Mouse (Mus musculus) neural tube, embryonic 12.5 days (tissue): ENCODE results near the gene 4930502E18Rik. TPM values are rescaled to one million over a fixed set of nuclear protein-coding genes. Genes with fewer than 3 reads are reported as not detected.
A peak's percentile ranks its signal among the peaks of the same experiment; 100 is the strongest.
"Not testable (repeated sequence)": the region's sequence is repeated elsewhere in the genome, so short reads cannot be mapped to it uniquely, and the experiment has no call there.

Source experiments
- ATAC-seq: fragments of 200-750 bp; cut with Nextera tagmentation; 2 replicates; pipeline ENCODE4 v1.8.0; 2017; ENCODE audit warnings: low read depth, mild to moderate bottlenecking, moderate TSS enrichment, moderate library complexity; ENCODE audit not compliant: low FRiP score
- H3K27ac ChIP-seq: fragments of 300-500 bp; sonication (generic); 2 replicates; pipeline ENCODE4 v1.5.1; 2016
- H3K27me3 ChIP-seq: fragments of 300-500 bp; sonication (generic); replicated peaks from 2 replicates; pipeline ENCODE4 v1.6.1; 2016; ENCODE audit warnings: mild to moderate bottlenecking
- H3K36me3 ChIP-seq: fragments of 300-500 bp; sonication (generic); 2 replicates; pipeline ENCODE4 v1.6.1; 2016; ENCODE audit warnings: mild to moderate bottlenecking
- H3K4me1 ChIP-seq: fragments of 300-500 bp; sonication (generic); 2 replicates; pipeline ENCODE4 v1.6.1; 2016
- H3K4me2 ChIP-seq: fragments of 300-500 bp; sonication (generic); replicated peaks from 2 replicates; pipeline ENCODE4 v1.6.1; 2016; ENCODE audit warnings: mild to moderate bottlenecking
- H3K4me3 ChIP-seq: fragments of 300-500 bp; sonication (generic); 2 replicates; pipeline ENCODE4 v1.5.1; 2016
- H3K9ac ChIP-seq: fragments of 300-500 bp; sonication (generic); 2 replicates; pipeline ENCODE4 v1.6.1; 2016; ENCODE audit warnings: mild to moderate bottlenecking
- H3K9me3 ChIP-seq: fragments of 300-500 bp; sonication (generic); 2 replicates; pipeline ENCODE4 v1.6.1; 2016; ENCODE audit warnings: mild to moderate bottlenecking
- WGBS: fragments of 180-500 bp; shearing (Covaris S2); methylation state at CpG from one replicate; pipeline ENCODE4 v1.1.7; 2016; 5-methylcytosine and 5-hydroxymethylcytosine counted together
- polyA plus RNA-seq: library from polyadenylated mRNA; unstranded; fragments of >200 nt; fragmentation: Nextera tagmentation; extraction: Ambion mirVana; gene quantifications from 2 replicates; pipeline ENCODE4 v1.2.1, GENCODE M21; 2016

Gene 4930502E18Rik
- 0.18 and 0.35 TPM in 2 replicates for polyA plus RNA-seq

GRCm38 (mm10) chrX:53724596-53724995, at the start of gene 4930502E18Rik:
4930502E18Rik (plus strand) TSS chrX:53724826.
- Histone ChIP-seq H3K9me3 (no peaks in the 10 kb centered on the region), H3K9ac (no peak within 1 kb of the TSS), H3K4me2 (no peak within 1 kb of the TSS), H3K27ac (no peak within 1 kb of the TSS), H3K4me1 (no peaks in the 10 kb centered on the region), H3K27me3 (no peaks in the 10 kb centered on the region), H3K4me3 (no peak within 1 kb of the TSS), H3K36me3 (no peaks in the 10 kb centered on the region)
- 81% methylated on average over 11 of the region's 11 CpGs for WGBS
- ATAC-seq = no peak

GRCm38 (mm10) chrX:53676943-53677342, 47.7 kb upstream of the 4930502E18Rik start:
- H3K36me3 ChIP-seq, H3K9me3 ChIP-seq, H3K4me1 ChIP-seq, H3K27ac ChIP-seq, ATAC-seq, H3K4me2 ChIP-seq, H3K4me3 ChIP-seq, H3K27me3 ChIP-seq, H3K9ac ChIP-seq: not testable (repeated sequence)
- WGBS = 5% methylated on average over 1 of the region's 2 CpGs

DNA sequence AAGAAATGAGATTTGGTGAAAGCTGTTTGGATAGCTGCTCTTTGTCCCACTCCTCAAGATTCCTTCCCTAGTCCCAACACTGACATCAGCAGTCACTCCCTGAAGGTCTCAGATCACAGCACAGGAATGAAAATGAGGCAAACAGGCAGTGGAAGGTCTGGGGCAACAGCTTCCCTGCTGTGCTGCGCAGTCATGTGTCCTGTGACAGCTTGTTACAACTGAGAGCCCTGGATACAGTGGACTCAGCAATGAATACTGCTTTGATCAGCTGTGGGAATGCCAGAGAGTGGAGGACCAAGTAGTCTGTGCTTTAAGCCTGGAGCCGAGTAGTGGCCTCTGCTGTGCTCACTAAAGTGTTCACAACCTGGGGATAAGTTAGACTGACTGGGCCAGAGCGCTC, 42.0 kb upstream of the 4930502E18Rik start:
- ATAC-seq, H3K4me2 ChIP-seq, H3K9ac ChIP-seq, H3K9me3 ChIP-seq, H3K4me3 ChIP-seq, H3K4me1 ChIP-seq, H3K27ac ChIP-seq, H3K27me3 ChIP-seq, H3K36me3 ChIP-seq: not testable (repeated sequence)
- 73% methylated on average over 3 of the region's 3 CpGs for WGBS

- not testable (repeated sequence) for H3K4me3 ChIP-seq, H3K9ac ChIP-seq, H3K4me1 ChIP-seq, H3K27ac ChIP-seq, H3K4me2 ChIP-seq, H3K9me3 ChIP-seq, ATAC-seq, H3K36me3 ChIP-seq, H3K27me3 ChIP-seq
- 85% methylated on average over 2 of the region's 4 CpGs for WGBS
Observed at GRCm38 (mm10) chrX:53684676-53685075, 40.0 kb upstream of the 4930502E18Rik start.

GRCm38 (mm10) chrX:53692065-53692464, 32.6 kb upstream of the 4930502E18Rik start:
- 66% methylated on average over 2 of the region's 2 CpGs for WGBS
- no peak overlapping the region for H3K4me3 ChIP-seq
- H3K9me3 ChIP-seq = no peaks in the 10 kb centered on the region
- H3K4me2 ChIP-seq = no peak overlapping the region
- no peaks in the 10 kb centered on the region for H3K27me3 ChIP-seq
- no peak overlapping the region for H3K9ac ChIP-seq
- H3K4me1 ChIP-seq = no peaks in the 10 kb centered on the region
- ATAC-seq = no peak
- H3K36me3 ChIP-seq = no peaks in the 10 kb centered on the region
- H3K27ac ChIP-seq = no peak overlapping the region

- Histone ChIP-seq H3K9me3 (no peaks in the 10 kb centered on the region), H3K4me2 (no peak overlapping the region), H3K4me3 (no peak overlapping the region), H3K27me3 (no peaks in the 10 kb centered on the region), H3K9ac (no peak overlapping the region), H3K4me1 (no peaks in the 10 kb centered on the region), H3K36me3 (no peaks in the 10 kb centered on the region), H3K27ac (no peak overlapping the region)
- WGBS = 71% methylated on average over 2 of the region's 2 CpGs
- ATAC-seq = no peak
Observed at GRCm38 (mm10) chrX:53693141-53693540, 31.5 kb upstream of the 4930502E18Rik start.

- H3K4me1 ChIP-seq = no peaks in the 10 kb centered on the region
- no peak overlapping the region for H3K4me3 ChIP-seq
- no peak for ATAC-seq
- H3K27me3 ChIP-seq = no peaks in the 10 kb centered on the region
- H3K36me3 ChIP-seq = no peaks in the 10 kb centered on the region
- H3K4me2 ChIP-seq = no peak overlapping the region
- H3K27ac ChIP-seq = no peak overlapping the region
- H3K9ac ChIP-seq = no peak overlapping the region
- no peaks in the 10 kb centered on the region for H3K9me3 ChIP-seq
- WGBS = 82% methylated on average over 9 of the region's 9 CpGs
Observed at GRCm38 (mm10) chrX:53694008-53694777, 30.4 kb upstream of the 4930502E18Rik start.

- Histone ChIP-seq H3K9me3 (no peaks in the 10 kb centered on the region), H3K27ac (no peak overlapping the region), H3K4me2 (no peak overlapping the region), H3K27me3 (no peaks in the 10 kb centered on the region), H3K36me3 (no peaks in the 10 kb centered on the region), H3K9ac (no peak overlapping the region), H3K4me3 (no peak overlapping the region), H3K4me1 (no peaks in the 10 kb centered on the region)
- no peak for ATAC-seq
- WGBS = 89% methylated on average over 2 of the region's 2 CpGs
Observed at GRCm38 (mm10) chrX:53699225-53699624, 25.4 kb upstream of the 4930502E18Rik start.

- H3K4me1 ChIP-seq = no peaks in the 10 kb centered on the region
- 70% methylated on average over 3 of the region's 3 CpGs for WGBS
- H3K36me3 ChIP-seq = no peaks in the 10 kb centered on the region
- no peaks in the 10 kb centered on the region for H3K9me3 ChIP-seq
- no peak overlapping the region for H3K27ac ChIP-seq
- no peak overlapping the region for H3K4me3 ChIP-seq
- no peaks in the 10 kb centered on the region for H3K27me3 ChIP-seq
- ATAC-seq = no peak
- no peak overlapping the region for H3K4me2 ChIP-seq
- no peak overlapping the region for H3K9ac ChIP-seq
Observed at GRCm38 (mm10) chrX:53702673-53703072, 22.0 kb upstream of the 4930502E18Rik start.

DNA sequence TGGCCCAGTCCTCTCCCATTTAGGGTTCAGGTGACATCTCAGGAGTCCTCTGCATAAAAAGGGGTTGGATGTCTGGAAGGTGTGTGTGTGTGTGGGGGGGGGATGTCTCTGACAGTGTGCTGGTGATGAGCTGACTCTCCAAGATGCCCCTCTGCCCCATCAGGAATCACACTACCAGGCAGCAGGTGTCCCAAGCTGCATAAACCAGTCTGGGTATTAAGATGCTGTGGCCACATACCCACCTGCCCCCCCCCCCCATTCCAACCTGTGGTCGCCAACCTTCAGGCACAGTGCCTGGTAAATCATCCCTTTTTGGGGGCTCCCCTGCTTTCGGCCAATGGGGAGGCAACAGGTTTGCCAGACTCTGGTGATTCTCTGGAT, 8.7 kb upstream of the 4930502E18Rik start:
- H3K4me3 ChIP-seq = peak overlapping the region; percentile 23; the same call in 1 of the 2 replicates
- peak; percentile 45; the same call in 1 of the 2 replicates for ATAC-seq
- H3K9ac ChIP-seq = no peak overlapping the region

DNA sequence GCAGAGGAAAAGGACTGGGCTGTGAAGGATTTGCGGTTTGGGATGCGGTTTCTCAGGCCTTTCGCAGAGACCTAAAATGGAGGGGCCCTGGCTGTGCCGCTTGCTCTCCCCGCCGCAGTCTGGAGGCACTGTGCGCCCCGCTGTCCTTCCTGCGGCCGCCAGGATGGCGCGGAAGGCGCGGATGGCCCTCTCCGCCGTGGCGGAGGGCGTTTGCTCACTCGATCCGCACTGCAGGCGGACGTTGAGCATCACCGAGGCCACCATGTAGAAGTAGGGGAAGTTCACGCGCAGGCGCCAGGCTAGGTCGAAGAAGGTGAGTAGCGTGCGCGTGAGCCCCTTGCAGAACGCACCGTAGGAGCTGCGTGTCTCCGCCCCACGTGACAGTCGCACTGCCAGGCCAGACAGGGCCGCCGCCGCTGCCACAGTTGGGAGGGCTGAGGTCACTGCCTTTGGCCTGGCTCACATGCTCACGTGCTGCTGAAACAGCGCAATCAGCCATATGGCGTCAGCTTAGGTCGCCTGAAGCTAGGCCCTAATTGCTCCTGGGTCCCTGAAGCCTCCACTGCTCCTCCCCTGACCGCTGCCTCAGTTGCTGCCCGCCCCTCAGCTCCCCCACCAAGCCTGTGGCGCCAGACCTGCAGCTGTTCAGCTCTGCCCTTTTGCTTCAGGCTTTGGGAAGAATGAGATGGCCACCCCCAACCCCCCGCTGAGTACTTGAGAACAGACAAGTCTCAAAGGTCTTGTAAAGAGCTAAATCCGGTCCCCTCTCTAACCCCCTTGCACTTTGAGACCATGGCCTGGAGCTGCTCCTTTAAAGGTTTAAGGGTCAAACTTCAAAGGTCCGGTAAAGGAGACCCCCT, 8.1 kb upstream of the 4930502E18Rik start:
- H3K27me3 ChIP-seq = no peaks in the 10 kb centered on the region
- H3K4me2 ChIP-seq = peak overlapping the region; percentile 58
- peak; percentile 87 for ATAC-seq
- WGBS = 17% methylated on average over 49 of the region's 49 CpGs
- 0 out of 2 replicates have a peak overlapping the region, but pooled peaks have one; percentile 51 for H3K9ac ChIP-seq
- no peaks in the 10 kb centered on the region for H3K36me3 ChIP-seq
- no peak overlapping the region for H3K27ac ChIP-seq
- H3K4me1 ChIP-seq = no peaks in the 10 kb centered on the region
- H3K4me3 ChIP-seq = peak overlapping the region; percentile 23
- no peaks in the 10 kb centered on the region for H3K9me3 ChIP-seq

More for the DNA sequence above, 8.7 kb upstream of the 4930502E18Rik start:
- Histone ChIP-seq H3K36me3 (no peaks in the 10 kb centered on the region), H3K4me2 (peak overlapping the region; percentile 58), H3K9me3 (no peaks in the 10 kb centered on the region), H3K4me1 (no peaks in the 10 kb centered on the region), H3K27ac (no peak overlapping the region), H3K27me3 (no peaks in the 10 kb centered on the region)
- WGBS = 53% methylated on average over 2 of the region's 2 CpGs

DNA sequence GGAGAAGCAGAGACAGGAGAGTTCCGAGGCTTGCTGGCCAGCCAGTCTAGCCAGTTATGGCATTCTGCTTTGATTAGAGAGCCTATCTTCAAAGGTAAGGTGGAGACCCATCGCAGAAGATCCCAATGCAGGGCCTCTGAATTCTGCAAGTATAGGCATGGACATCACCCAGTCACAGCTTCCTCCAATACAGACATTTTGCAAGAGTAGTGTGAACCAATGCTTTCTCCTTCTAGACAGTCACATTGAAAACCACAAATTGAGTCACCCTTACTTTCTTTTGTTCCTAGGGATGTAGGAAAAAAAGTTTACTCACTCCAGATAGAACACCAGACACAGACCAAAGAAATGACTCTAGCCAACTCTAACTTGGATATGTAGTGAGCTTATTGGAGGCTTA, 4.3 kb downstream of the 4930502E18Rik start:
- no peak overlapping the region for H3K4me3 ChIP-seq
- no peak for ATAC-seq
- no peaks in the 10 kb centered on the region for H3K27me3 ChIP-seq
- H3K36me3 ChIP-seq = no peaks in the 10 kb centered on the region
- WGBS = 93% methylated on average over 2 of the region's 2 CpGs
- no peak overlapping the region for H3K4me2 ChIP-seq
- H3K9ac ChIP-seq = no peak overlapping the region
- no peaks in the 10 kb centered on the region for H3K4me1 ChIP-seq
- H3K27ac ChIP-seq = no peak overlapping the region
- H3K9me3 ChIP-seq = no peaks in the 10 kb centered on the region
